Mouse (Mus musculus): ENCODE results near the gene Cfap97. TPM values are rescaled to one million over a fixed set of nuclear protein-coding genes. Genes with fewer than 3 reads are reported as not detected.
"Not testable (repeated sequence)": the region's sequence is repeated elsewhere in the genome, so short reads cannot be mapped to it uniquely, and the experiment has no call there.

Cfap97 gene
- polyA plus RNA-seq, 1 experiment = 8.1 TPM

GRCm38 (mm10) chr8:46212194-46212593, 60.6 kb downstream of the Cfap97 start:
- Histone ChIP-seq H3K36me3 (ENCODE audit: control insufficient read depth, insufficient read depth, low read length) (peaks cover 14% of the 10 kb centered on the region), H3K27me3 (ENCODE audit: control insufficient read depth, insufficient read depth, low read length) (no peaks in the 10 kb centered on the region), H3K4me3 (ENCODE audit: control insufficient read depth, insufficient read depth, low read length) (no peak overlapping the region), H3K4me1 (replicated peaks; ENCODE audit: control insufficient read depth, insufficient read depth, low read length) (peaks cover 14% of the 10 kb centered on the region), H3K27ac (ENCODE audit: control insufficient read depth, insufficient read depth, low read length) (no peak overlapping the region)
- no peak for DNase-seq
- no peak for TF ChIP-seq POLR2A (IDR thresholded peaks at IDR 0.05; ENCODE audit: control insufficient read depth, extremely low read depth, insufficient read depth, low read length, poor library complexity)
- no peak for TF ChIP-seq CTCF (IDR thresholded peaks at IDR 0.05; ENCODE audit: borderline replicate concordance, control insufficient read depth, extremely low read depth, insufficient read depth, low read length, poor library complexity)
- WGBS = 86% methylated on average over 7 of the region's 7 CpGs

- H3K4me1 ChIP-seq (replicated peaks; ENCODE audit: control insufficient read depth, insufficient read depth, low read length) = peaks cover 12% of the 10 kb centered on the region
- no peak for DNase-seq
- TF ChIP-seq CTCF (IDR thresholded peaks at IDR 0.05; ENCODE audit: borderline replicate concordance, control insufficient read depth, extremely low read depth, insufficient read depth, low read length, poor library complexity) = no peak
- no peak overlapping the region for H3K4me3 ChIP-seq (ENCODE audit: control insufficient read depth, insufficient read depth, low read length)
- H3K27me3 ChIP-seq (ENCODE audit: control insufficient read depth, insufficient read depth, low read length) = no peaks in the 10 kb centered on the region
- WGBS = 96% methylated on average over 2 of the region's 2 CpGs
- H3K27ac ChIP-seq (ENCODE audit: control insufficient read depth, insufficient read depth, low read length) = no peak overlapping the region
- H3K36me3 ChIP-seq (ENCODE audit: control insufficient read depth, insufficient read depth, low read length) = no peaks in the 10 kb centered on the region
Measured at GRCm38 (mm10) chr8:46213971-46214480, 62.5 kb downstream of the Cfap97 start.

GRCm38 (mm10) chr8:46216838-46217237, 65.3 kb downstream of the Cfap97 start:
- no peak overlapping the region for H3K27ac ChIP-seq (ENCODE audit: control insufficient read depth, insufficient read depth, low read length)
- no peak for DNase-seq

GRCm38 (mm10) chr8:46220566-46220965, 69.0 kb downstream of the Cfap97 start:
- TF ChIP-seq CTCF (IDR thresholded peaks at IDR 0.05; ENCODE audit: borderline replicate concordance, control insufficient read depth, extremely low read depth, insufficient read depth, low read length, poor library complexity) (no peak), POLR2A (IDR thresholded peaks at IDR 0.05; ENCODE audit: control insufficient read depth, extremely low read depth, insufficient read depth, low read length, poor library complexity) (no peak)
- no peak overlapping the region for H3K27ac ChIP-seq (ENCODE audit: control insufficient read depth, insufficient read depth, low read length)
- H3K36me3 ChIP-seq (ENCODE audit: control insufficient read depth, insufficient read depth, low read length) = no peaks in the 10 kb centered on the region
- no peak overlapping the region for H3K4me3 ChIP-seq (ENCODE audit: control insufficient read depth, insufficient read depth, low read length)
- H3K27me3 ChIP-seq (ENCODE audit: control insufficient read depth, insufficient read depth, low read length) = no peaks in the 10 kb centered on the region
- H3K4me1 ChIP-seq (replicated peaks; ENCODE audit: control insufficient read depth, insufficient read depth, low read length) = no peaks in the 10 kb centered on the region
- DNase-seq = no peak
- 92% methylated on average over 3 of the region's 3 CpGs for WGBS

More at GRCm38 (mm10) chr8:46216838-46217237, 65.3 kb downstream of the Cfap97 start:
- peaks cover under 1% of the 10 kb centered on the region; the same call in 1 of the 2 replicates for H3K4me1 ChIP-seq (replicated peaks; ENCODE audit: control insufficient read depth, insufficient read depth, low read length)
- no peak for TF ChIP-seq CTCF (IDR thresholded peaks at IDR 0.05; ENCODE audit: borderline replicate concordance, control insufficient read depth, extremely low read depth, insufficient read depth, low read length, poor library complexity)
- no peak for TF ChIP-seq POLR2A (IDR thresholded peaks at IDR 0.05; ENCODE audit: control insufficient read depth, extremely low read depth, insufficient read depth, low read length, poor library complexity)
- 6% methylated on average over 14 of the region's 14 CpGs for WGBS
- H3K36me3 ChIP-seq (ENCODE audit: control insufficient read depth, insufficient read depth, low read length) = no peaks in the 10 kb centered on the region
- no peak overlapping the region for H3K4me3 ChIP-seq (ENCODE audit: control insufficient read depth, insufficient read depth, low read length)
- H3K27me3 ChIP-seq (ENCODE audit: control insufficient read depth, insufficient read depth, low read length) = no peaks in the 10 kb centered on the region

- WGBS = 88% methylated on average over 3 of the region's 3 CpGs
- Histone ChIP-seq H3K36me3 (ENCODE audit: control insufficient read depth, insufficient read depth, low read length) (no peaks in the 10 kb centered on the region), H3K4me3 (ENCODE audit: control insufficient read depth, insufficient read depth, low read length) (no peak overlapping the region), H3K4me1 (replicated peaks; ENCODE audit: control insufficient read depth, insufficient read depth, low read length) (no peaks in the 10 kb centered on the region), H3K27ac (ENCODE audit: control insufficient read depth, insufficient read depth, low read length) (no peak overlapping the region), H3K27me3 (ENCODE audit: control insufficient read depth, insufficient read depth, low read length) (no peaks in the 10 kb centered on the region)
- no peak for TF ChIP-seq POLR2A (IDR thresholded peaks at IDR 0.05; ENCODE audit: control insufficient read depth, extremely low read depth, insufficient read depth, low read length, poor library complexity)
- no peak for TF ChIP-seq CTCF (IDR thresholded peaks at IDR 0.05; ENCODE audit: borderline replicate concordance, control insufficient read depth, extremely low read depth, insufficient read depth, low read length, poor library complexity)
- DNase-seq = no peak
Measured at GRCm38 (mm10) chr8:46225501-46225900, 73.9 kb downstream of the Cfap97 start.

GRCm38 (mm10) chr8:46226622-46227021, 75.1 kb downstream of the Cfap97 start:
- Histone ChIP-seq H3K27me3 (ENCODE audit: control insufficient read depth, insufficient read depth, low read length) (no peaks in the 10 kb centered on the region), H3K36me3 (ENCODE audit: control insufficient read depth, insufficient read depth, low read length) (no peaks in the 10 kb centered on the region), H3K27ac (ENCODE audit: control insufficient read depth, insufficient read depth, low read length) (no peak overlapping the region), H3K4me3 (ENCODE audit: control insufficient read depth, insufficient read depth, low read length) (no peak overlapping the region), H3K4me1 (replicated peaks; ENCODE audit: control insufficient read depth, insufficient read depth, low read length) (no peaks in the 10 kb centered on the region)
- DNase-seq = no peak
- WGBS = 93% methylated on average over 5 of the region's 5 CpGs
- TF ChIP-seq CTCF (IDR thresholded peaks at IDR 0.05; ENCODE audit: borderline replicate concordance, control insufficient read depth, extremely low read depth, insufficient read depth, low read length, poor library complexity) (no peak), POLR2A (IDR thresholded peaks at IDR 0.05; ENCODE audit: control insufficient read depth, extremely low read depth, insufficient read depth, low read length, poor library complexity) (no peak)

- not testable (repeated sequence) for H3K36me3 ChIP-seq (ENCODE audit: control insufficient read depth, insufficient read depth, low read length); H3K27ac ChIP-seq (ENCODE audit: control insufficient read depth, insufficient read depth, low read length); H3K27me3 ChIP-seq (ENCODE audit: control insufficient read depth, insufficient read depth, low read length); H3K4me1 ChIP-seq (replicated peaks; ENCODE audit: control insufficient read depth, insufficient read depth, low read length); DNase-seq; H3K4me3 ChIP-seq (ENCODE audit: control insufficient read depth, insufficient read depth, low read length)
- WGBS = 88% methylated on average over 7 of the region's 7 CpGs
Measured at GRCm38 (mm10) chr8:46231968-46232367, 80.4 kb downstream of the Cfap97 start.

Data from thymus, adult 2 months (tissue).